ENCODE assay signal across 15 mouse cellular contexts in the genomic region with DNA sequence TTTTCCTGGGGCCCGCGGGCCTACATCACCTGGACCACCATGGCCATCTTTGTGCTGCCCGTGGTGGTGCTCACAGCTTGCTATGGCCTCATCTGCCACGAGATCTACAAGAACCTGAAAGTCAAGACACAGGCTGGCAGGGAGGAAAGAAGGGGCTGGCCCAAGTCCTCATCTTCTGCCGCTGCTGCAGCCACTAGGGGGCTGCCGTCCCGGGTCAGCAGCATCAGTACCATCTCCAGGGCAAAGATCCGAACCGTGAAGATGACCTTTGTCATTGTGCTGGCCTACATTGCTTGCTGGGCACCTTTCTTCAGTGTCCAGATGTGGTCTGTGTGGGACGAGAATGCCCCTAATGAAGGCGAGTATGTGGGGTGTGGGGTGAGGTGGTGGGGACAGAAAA. TPM values are rescaled to one million over a fixed set of nuclear protein-coding genes. Genes with fewer than 3 reads are reported as not detected.
DNase-seq lines count a peak whose midpoint lies in the region; ATAC-seq and TF ChIP-seq lines count a peak whose summit lies in the region.
"Had no signal": no experiment of that assay in that cellular context is flagged by ENCODE, and none has a peak within 500 bp of the region (broad histone marks: within the 10 kb centered on the region; RNA-seq: fewer than 3 reads in every experiment).

No protein-coding gene starts in this region.

- intact Hi-C loops in heart, adult 2 months (cut with DNase I): no loop called here

- H3K9ac ChIP-seq in heart, adult 2 months (ENCODE audit: low read depth, low read length): no peak overlapping the region
- no peak overlapping the region for H3K9ac ChIP-seq in liver, postnatal 0 days (replicated peaks)
- no peak overlapping the region for H3K9ac ChIP-seq in liver, embryonic 12.5 days
- H3K9ac ChIP-seq: hindbrain, embryonic 15.5 days; stomach, embryonic 15.5 days had no signal

- ATAC-seq in liver, postnatal 0 days: no peak
- ATAC-seq in liver, embryonic 12.5 days: no peak

- no peaks in the 10 kb centered on the region for H3K79me2 ChIP-seq in heart, adult 2 months (replicated peaks; ENCODE audit: control insufficient read depth, insufficient read depth, low read length)

- no peaks in the 10 kb centered on the region for H3K9me3 ChIP-seq in liver, postnatal 0 days (ENCODE audit: low read length)
- no peaks in the 10 kb centered on the region for H3K9me3 ChIP-seq in liver, embryonic 12.5 days (replicated peaks)
- H3K9me3 ChIP-seq: hindbrain, embryonic 15.5 days; stomach, embryonic 15.5 days had no signal

- no peak overlapping the region for H3K27ac ChIP-seq in heart, adult 2 months
- no peak overlapping the region for H3K27ac ChIP-seq in liver, postnatal 0 days (ENCODE audit: low read depth)
- H3K27ac ChIP-seq in liver, embryonic 12.5 days: no peak overlapping the region
- H3K27ac ChIP-seq: hindbrain, embryonic 15.5 days; stomach, embryonic 15.5 days had no signal

- no peaks in the 10 kb centered on the region for H3K4me1 ChIP-seq in heart, adult 2 months (ENCODE audit: control insufficient read depth, insufficient read depth, low read length)
- H3K4me1 ChIP-seq in liver, postnatal 0 days (ENCODE audit: insufficient read depth): no peaks in the 10 kb centered on the region
- no peaks in the 10 kb centered on the region; the same call in 1 of the 2 replicates for H3K4me1 ChIP-seq in liver, embryonic 12.5 days
- H3K4me1 ChIP-seq: hindbrain, embryonic 15.5 days; stomach, embryonic 15.5 days had no signal

- no peak overlapping the region for H3K4me3 ChIP-seq in heart, adult 2 months
- H3K4me3 ChIP-seq in liver, postnatal 0 days (ENCODE audit: low read depth, low read length): no peak overlapping the region
- no peak overlapping the region for H3K4me3 ChIP-seq in liver, embryonic 12.5 days
- H3K4me3 ChIP-seq: hindbrain, embryonic 15.5 days; stomach, embryonic 15.5 days had no signal

- TF ChIP-seq EP300 in heart, adult 2 months (IDR thresholded peaks at IDR 0.05; ENCODE audit: insufficient read depth, low read depth, low read length): no peak
- TF ChIP-seq EP300 in liver, postnatal 0 days (IDR thresholded peaks at IDR 0.05; ENCODE audit: low read depth): no peak

- TF ChIP-seq POLR2A in heart, adult 2 months (IDR thresholded peaks at IDR 0.05; ENCODE audit: insufficient read depth, low read depth, low read length): no peak

- H3K36me3 ChIP-seq in heart, adult 2 months (ENCODE audit: control insufficient read depth, insufficient read depth, low read length): no peaks in the 10 kb centered on the region
- no peaks in the 10 kb centered on the region for H3K36me3 ChIP-seq in liver, postnatal 0 days (replicated peaks; ENCODE audit: insufficient read depth, low read length)
- no peaks in the 10 kb centered on the region for H3K36me3 ChIP-seq in liver, embryonic 12.5 days
- H3K36me3 ChIP-seq: hindbrain, embryonic 15.5 days; stomach, embryonic 15.5 days had no signal

- DNase-seq in heart, adult 2 months: no peak
- no peak for DNase-seq in heart, postnatal 4 days
- no peak for DNase-seq in liver, postnatal 0 days
- peak; percentile 13 for DNase-seq in WW6 (ENCODE audit: low read depth, low spot score)
- DNase-seq in retina, embryonic 14.5 days (ENCODE audit: low spot score): peak; percentile 31
- DNase-seq in ovary, postnatal 14 days (ENCODE audit: low spot score): no peak
- DNase-seq in ovary, postnatal 10 days (ENCODE audit: low spot score): no peak
- DNase-seq: adrenal gland, adult 2 months; cerebellum, postnatal 14 days; gastrocnemius, postnatal 36 days had no signal

- TF ChIP-seq CTCF in heart, adult 2 months (IDR thresholded peaks at IDR 0.05): peak; percentile 29; the same call in 1 of the 2 replicates
- TF ChIP-seq CTCF in liver, postnatal 0 days (IDR thresholded peaks at IDR 0.05; ENCODE audit: low read depth): peak; percentile 57

- 38% methylated on average over 11 of the region's 11 CpGs for WGBS in heart, adult 2 months
- WGBS in liver, postnatal 0 days (ENCODE audit: insufficient replicate concordance): 33% methylated on average over 11 of the region's 11 CpGs
- WGBS in liver, embryonic 12.5 days (ENCODE audit: insufficient replicate concordance): 28% methylated on average over 11 of the region's 11 CpGs

- peaks cover 3% of the 10 kb centered on the region; the same call in 1 of the 2 replicates for H3K27me3 ChIP-seq in heart, adult 2 months (ENCODE audit: control insufficient read depth, insufficient read depth, low read length)
- no peaks in the 10 kb centered on the region for H3K27me3 ChIP-seq in liver, postnatal 0 days (ENCODE audit: insufficient read depth, low read length)
- peaks cover 54% of the 10 kb centered on the region for H3K27me3 ChIP-seq in liver, embryonic 12.5 days (replicated peaks)
- H3K27me3 ChIP-seq: hindbrain, embryonic 15.5 days had no signal

- H3K4me2 ChIP-seq in liver, postnatal 0 days (ENCODE audit: low read depth, low read length): no peak overlapping the region
- no peak overlapping the region for H3K4me2 ChIP-seq in liver, embryonic 12.5 days
- H3K4me2 ChIP-seq: hindbrain, embryonic 15.5 days; stomach, embryonic 15.5 days had no signal

RNA-seq across cellular contexts. Expression of a gene that starts 1.3 kb away (rescaled TPM):
- total RNA-seq in heart, adult 2 months (2021): not detected
- polyA plus RNA-seq in heart, adult 2 months (2012; rRNA removed): not detected in 2 replicates
- total RNA-seq in heart, postnatal 4 days (2021): not detected
- not detected in 2 replicates for polyA plus RNA-seq in liver, postnatal 0 days (2015; fragmentation: Nextera tagmentation; extraction: Ambion mirVana)
- polyA plus RNA-seq in liver, embryonic 12.5 days (2016; fragmentation: Nextera tagmentation; extraction: Ambion mirVana): not detected in 2 replicates
- total RNA-seq: adrenal gland, adult 2 months; gastrocnemius, postnatal 36 days had no signal
- polyA plus RNA-seq: adrenal gland, adult 2 months; hindbrain, embryonic 15.5 days; liver, embryonic 16.5 days; stomach, embryonic 15.5 days had no signal

RNA-seq across cellular contexts. Expression of a gene that starts 37.8 kb away (rescaled TPM):
- total RNA-seq in heart, adult 2 months (2021): under 1 TPM; 0.63 to 0.86 TPM
- polyA plus RNA-seq in heart, adult 2 months (2012; rRNA removed): 0.39 and 0.70 TPM in 2 replicates
- 1 to 10 TPM in 1 of 2 experiments, under 1 TPM in 1; 0.81 to 2.1 TPM for total RNA-seq in heart, postnatal 4 days (2021)
- 69.2 and 76.3 TPM in 2 replicates for polyA plus RNA-seq in liver, postnatal 0 days (2015; fragmentation: Nextera tagmentation; extraction: Ambion mirVana)
- 12.6 TPM in 2 replicates for polyA plus RNA-seq in liver, embryonic 12.5 days (2016; fragmentation: Nextera tagmentation; extraction: Ambion mirVana)
- total RNA-seq: layer of hippocampus, postnatal 25 days had no signal
- polyA plus RNA-seq: hindbrain, embryonic 15.5 days had no signal

Comparison
In these comparisons a context has a peak if more than half of its experiments do, and no peak if none do; other contexts are left out.
1. DNase-seq: peak in WW6 (single experiment) and retina, embryonic 14.5 days (single experiment); none in heart, adult 2 months (0 of 2), heart, postnatal 4 days (single experiment), liver, postnatal 0 days (single experiment), ovary, postnatal 14 days (single experiment) and ovary, postnatal 10 days (single experiment).